Mouse (Mus musculus) ovary, postnatal 14 days (tissue): ENCODE data around the gene Ttll9.

Experiments used
- DNase-seq: peaks from one replicate; pipeline ENCODE4 v3.0.0; 2022; ENCODE audit warnings: low spot score

The Ttll9 gene

DNA sequence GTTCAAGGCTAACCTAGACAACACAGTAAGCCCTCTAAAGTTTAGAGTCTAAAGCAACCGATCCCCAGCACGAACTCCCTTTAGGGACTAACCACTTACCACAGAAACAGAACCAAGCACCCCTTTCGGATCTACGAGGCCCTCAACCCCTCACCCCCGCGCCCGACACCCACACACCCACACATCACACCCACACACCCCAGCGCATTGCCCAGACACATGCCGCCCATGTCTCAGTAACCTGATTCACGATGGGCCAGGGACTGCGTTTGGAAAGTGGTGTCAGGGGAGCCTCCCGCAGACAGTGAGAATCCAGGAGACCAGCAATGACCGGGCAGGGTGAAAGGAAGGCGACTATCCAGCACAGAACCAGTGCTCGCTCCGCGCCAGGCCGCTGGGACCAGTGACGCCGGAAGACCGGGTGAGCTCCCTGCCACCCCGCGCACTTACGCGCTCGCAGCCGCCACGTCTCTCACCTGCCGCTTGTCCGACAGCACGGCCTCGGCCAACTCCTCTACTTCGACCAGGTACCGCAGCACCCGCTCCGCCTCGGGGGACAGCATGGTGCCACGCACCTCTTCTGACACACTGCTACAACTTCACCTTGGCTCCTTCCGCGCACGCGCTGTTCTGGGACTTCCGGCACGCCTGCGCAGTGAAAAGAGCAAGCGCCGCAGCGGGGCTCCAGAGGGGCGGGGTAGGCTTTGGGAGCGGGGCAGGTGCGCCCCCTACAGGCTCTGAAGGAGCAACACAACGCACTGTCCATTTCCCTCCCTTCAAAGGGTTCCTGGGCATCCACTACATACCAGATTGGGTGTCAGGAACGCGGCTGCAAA, 52.7 kb downstream of the Ttll9 start, which contains the start of gene Pdrg1:
Gene Pdrg1 (minus strand): TSS at position 670 of the 836 bp plus-strand sequence.
- DNase-seq: peak; percentile 93

DNA sequence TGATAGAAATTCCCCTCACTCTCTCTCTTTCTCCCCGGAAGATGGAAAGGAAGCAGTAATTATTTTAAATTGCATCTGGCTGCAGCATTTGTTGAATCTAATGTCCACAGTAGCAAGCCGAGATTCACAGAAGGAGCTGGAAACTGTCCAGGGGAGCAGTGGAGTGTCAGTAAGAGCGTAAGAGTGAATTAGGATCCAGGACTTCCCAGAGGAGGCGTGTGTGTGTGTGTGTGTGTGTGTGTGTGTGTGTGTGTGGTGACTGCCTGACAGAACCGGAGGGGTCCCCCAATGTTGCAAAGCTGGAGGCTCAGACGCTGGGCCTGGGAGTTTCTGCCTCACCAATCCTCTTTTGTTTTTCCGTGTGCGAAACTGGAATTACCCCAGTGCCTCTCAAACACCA, 53.5 kb downstream of the Ttll9 start:
- DNase-seq: no peak

GRCm38 (mm10) chr2:153016786-153017185, 54.5 kb downstream of the Ttll9 start:
- no peak for DNase-seq

DNA sequence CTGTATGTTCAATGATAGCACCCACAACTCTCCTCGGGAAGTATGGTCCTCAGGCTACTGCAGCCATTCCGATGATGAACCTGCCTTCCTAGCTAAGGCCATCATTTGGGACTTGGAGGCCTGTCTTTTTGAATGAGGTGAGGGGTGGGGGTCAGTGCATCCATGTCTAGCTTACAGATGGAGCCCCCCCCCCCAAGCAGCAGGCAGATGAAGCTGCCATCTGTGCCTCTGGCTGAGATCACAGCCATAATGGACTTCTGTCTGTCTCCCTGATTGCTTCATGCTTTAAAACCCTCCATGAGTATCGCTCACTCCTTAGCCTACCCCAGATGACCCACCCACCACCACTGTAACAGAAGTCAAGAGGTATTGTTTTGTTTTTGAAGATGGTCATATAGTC, 57.1 kb downstream of the Ttll9 start:
- no peak for DNase-seq

GRCm38 (mm10) chr2:153021163-153021562, 58.9 kb downstream of the Ttll9 start:
- no peak for DNase-seq

DNA sequence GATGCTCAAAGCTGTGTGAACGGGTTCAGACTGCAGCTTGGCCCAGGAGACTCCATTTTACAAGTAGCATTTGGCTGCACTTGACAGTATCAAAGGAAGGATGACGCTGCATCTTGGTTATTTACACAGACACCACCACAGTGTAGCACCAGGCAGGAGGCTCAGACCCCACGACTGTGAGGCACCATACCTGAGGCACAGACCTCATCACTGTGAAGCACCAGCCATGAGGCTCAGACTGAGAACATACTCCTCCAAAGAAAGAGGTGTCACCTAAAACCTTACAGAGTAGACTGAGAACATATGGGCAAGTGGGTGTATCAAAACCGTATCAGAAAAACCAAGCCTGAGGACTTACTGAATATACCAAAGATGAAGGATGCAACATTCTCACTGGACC, 60.6 kb downstream of the Ttll9 start:
- no peak for DNase-seq

- no peak for DNase-seq
Measured at GRCm38 (mm10) chr2:153026052-153026451, 63.8 kb downstream of the Ttll9 start.

GRCm38 (mm10) chr2:153027501-153027900, 65.2 kb downstream of the Ttll9 start:
- DNase-seq: no peak

- no peak for DNase-seq
Measured at GRCm38 (mm10) chr2:153030422-153030821, 68.1 kb downstream of the Ttll9 start.

DNA sequence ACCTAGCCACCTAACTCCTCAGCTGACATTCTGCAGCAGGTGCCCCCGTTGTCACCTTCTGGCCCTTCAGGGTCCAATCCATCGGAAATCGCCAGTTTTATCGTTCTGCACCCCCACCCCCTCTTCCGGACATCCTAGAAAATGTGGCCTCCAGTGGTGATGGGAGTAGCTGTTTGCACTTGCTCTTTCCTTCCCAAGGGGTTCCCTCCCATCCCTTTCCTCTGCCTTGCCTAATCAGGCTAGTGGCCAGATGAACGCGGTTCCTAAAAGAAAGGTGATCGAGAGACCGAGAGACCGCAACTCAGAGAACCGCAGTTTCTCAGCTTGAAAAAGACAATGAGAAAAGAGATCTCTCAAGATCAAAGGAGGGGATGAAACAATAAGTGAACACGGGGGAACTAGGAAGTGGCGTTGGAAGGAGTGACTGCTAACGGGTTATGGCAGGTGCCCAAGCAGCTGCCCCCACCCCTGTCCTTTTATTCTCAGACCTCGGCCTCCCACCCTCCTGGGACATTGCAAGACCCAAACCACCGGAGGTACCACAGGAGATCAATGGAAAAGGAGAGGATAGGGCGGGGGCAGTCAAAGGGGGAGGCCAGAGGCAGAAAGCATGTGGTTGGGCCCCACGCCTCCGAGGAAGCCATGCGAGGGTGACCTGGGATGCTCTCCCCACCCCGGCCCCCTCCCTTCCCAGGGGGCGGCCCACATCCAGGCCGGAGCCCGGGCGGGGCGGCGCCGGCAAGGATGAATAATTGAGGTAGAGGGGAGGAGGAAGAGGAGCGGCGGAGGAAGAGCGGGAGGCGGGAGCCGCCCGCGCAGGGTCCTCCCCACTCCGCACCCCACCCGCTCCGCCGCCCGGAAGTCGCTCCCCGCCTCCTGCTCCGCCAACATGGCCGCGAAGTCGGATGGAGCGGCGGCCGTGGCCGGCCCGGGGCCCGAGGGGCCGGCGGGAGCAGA, 69.1 kb downstream of the Ttll9 start, which contains the start of gene Xkr7:
Gene Xkr7 (plus strand): TSS at position 727 of the 957 bp plus-strand sequence.
- no peak for DNase-seq

- DNase-seq: peak; percentile 92
Measured at GRCm38 (mm10) chr2:153032083-153032842, 70.0 kb downstream of the Ttll9 start.

- DNase-seq: no peak
Measured at GRCm38 (mm10) chr2:153032973-153033372, 70.7 kb downstream of the Ttll9 start.

- DNase-seq: no peak
Measured at GRCm38 (mm10) chr2:153033545-153034230, 71.4 kb downstream of the Ttll9 start.

- no peak for DNase-seq
Measured at GRCm38 (mm10) chr2:153036690-153037089, 74.4 kb downstream of the Ttll9 start.

DNA sequence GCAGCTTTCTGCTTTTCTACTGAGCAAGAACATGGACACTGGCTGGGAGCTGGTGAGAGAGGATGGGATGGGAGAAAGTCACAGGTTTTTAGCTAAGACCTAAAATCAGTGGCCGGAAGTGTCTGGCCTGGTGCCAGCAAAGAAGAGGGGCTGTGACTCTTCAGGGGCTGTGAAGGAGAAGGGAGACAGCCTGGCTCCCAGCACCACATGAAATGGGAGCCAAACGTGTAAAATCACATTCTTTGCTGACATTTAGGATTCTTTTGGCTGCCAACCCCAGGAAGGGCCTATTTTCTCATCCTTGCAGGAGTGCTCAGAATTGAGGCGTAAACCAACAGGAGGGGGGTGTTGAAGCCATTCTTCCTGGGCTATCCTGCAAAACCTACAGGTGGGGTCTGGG, 81.6 kb downstream of the Ttll9 start:
- DNase-seq: no peak

- no peak for DNase-seq
Measured at GRCm38 (mm10) chr2:153045884-153046299, 83.6 kb downstream of the Ttll9 start.

DNA sequence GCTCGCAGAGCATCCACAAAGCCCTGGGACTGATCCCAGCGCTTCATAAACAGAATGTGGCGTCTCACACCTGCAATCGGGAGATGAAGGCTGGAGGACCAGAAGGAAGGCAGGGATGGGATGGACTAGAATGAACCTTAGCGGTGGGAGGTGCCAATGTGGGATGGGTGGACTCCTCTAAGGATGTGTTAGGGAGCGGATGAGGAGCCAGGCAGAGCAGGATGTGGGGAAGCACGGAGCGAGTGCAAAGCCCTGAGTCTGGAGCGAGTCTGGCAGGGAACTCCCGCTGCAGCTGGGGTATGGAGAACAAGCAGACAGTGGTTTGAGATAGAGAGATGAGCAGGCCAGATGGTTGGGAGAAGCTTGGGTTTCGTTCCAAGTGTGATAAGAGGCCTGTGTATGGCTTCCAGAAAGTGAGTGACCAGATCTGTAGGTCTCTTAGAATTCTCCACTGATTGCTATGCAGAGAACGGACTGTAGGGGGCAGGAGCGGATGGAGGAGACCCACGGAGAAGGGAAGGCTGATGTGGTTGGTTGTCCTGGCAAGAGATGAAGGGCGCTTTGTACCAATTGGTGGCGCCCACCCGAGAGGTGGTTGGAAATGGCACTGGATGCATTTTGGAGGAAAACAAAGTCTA, 85.7 kb downstream of the Ttll9 start:
- peak; percentile 25 for DNase-seq

GRCm38 (mm10) chr2:153049288-153049996, 87.2 kb downstream of the Ttll9 start:
- DNase-seq: peak; percentile 13

DNA sequence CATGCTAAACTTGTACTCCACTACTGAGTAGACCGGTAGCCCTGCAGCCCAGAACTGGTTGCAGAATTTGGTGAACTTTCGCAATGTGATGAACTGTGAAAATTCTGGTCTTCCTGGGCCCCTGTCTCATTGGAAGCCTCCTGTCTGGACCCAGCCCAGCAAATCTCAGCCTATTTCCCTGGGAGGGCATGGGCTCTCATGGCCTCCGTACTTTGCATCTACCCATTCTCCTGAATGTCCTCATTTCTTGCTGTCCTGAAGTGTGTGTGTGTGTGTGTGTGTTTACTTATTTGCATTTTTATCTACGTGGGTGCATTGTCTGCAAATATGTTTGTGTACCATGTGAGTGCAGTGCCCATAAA, 87.7 kb downstream of the Ttll9 start:
- DNase-seq: no peak

GRCm38 (mm10) chr2:153051095-153051494, 88.8 kb downstream of the Ttll9 start:
- DNase-seq: no peak
